Mouse (Mus musculus): Measurements from ENCODE around the gene Tubgcp2.

Tubgcp2 gene

DNA sequence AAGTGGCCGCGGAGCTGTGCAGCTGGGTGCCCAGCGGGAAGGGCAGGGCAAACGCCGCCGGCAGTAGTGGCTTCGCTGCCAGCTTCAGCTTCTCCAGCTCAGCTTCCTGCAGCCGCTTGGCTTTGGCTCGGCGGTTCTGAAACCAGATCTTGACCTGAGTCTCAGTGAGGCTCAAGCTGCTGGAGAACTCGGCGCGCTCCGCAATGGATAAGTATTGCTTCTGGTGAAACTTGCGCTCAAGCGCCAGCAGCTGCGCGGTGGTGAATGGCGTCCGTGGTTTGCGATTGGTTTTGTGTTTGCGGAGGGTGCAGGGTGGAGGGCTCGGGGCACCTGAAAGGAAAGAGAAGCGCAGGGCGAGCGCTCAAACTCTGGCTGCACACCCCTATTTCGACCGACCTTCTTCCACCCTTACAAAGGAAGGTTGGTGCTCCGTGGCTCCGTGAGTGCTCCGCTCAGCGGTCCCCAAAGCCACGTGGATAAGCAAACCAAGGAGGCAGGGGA is 11.4 kb upstream of the Tubgcp2 start:
- DNase-seq (ENCODE audit: extremely low spot score, low read depth, low spot score) = no peak

DNA sequence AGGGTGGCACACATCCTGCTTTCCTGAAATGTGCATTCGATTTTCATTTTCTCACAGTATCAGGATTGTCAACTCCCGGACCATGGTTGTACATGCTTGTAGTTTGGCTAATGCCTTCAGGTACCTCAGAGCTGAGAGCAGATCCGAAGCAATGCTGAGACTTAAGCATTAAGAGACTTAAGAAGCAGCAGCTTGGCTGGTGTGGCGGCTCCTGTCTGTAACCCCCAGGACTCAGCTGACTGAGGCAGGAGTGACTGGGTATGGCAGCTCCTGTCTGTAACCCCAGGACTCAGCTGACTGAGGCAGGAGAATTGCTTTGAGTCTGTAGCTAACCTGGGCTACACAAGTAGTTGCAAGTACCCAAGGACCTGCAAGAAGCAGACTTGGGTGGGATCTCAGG is 9.1 kb upstream of the Tubgcp2 start:
- DNase-seq (ENCODE audit: extremely low spot score, low read depth, low spot score) = no peak

DNA sequence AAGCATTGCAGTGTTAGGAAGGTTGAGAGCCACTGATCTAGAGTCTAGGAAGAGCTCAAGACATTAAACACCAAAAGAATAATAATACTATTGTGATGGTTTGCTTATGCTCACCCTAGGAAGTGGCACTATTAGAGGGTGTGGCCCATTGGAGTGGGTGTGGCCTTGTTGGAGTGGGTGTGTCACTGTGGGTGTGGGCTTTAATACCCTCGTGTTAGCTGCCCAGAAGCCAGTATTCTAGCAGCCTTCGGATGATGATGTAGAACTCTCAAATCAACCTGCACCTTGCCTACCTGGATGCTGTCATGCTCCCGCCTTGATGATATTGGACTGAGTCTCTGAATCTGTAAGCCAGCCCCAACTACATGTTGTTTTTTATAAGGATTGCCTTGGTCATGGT is 6.3 kb upstream of the Tubgcp2 start:
- no peak for DNase-seq (ENCODE audit: extremely low spot score, low read depth, low spot score)

DNA sequence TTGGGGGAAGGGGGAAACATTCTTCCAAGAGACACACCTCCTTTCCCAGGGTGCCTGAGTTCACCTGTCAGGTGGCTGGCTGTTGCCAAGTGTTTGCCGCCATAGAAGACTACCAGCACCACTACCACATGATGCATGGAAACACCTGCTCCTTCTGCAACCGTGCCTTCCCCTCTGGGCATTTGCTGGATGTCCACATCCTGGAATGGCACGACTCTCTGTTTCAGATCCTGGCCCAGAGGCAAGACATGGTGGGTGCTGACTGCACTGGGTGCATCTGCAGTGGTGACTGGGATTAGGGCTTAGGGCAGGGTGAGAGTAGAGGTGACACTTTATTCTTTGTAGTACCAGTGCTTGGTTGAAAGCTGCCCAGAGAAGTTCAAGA is 694 bp upstream of the Tubgcp2 start:
- DNase-seq (ENCODE audit: extremely low spot score, low read depth, low spot score) = no peak

DNA sequence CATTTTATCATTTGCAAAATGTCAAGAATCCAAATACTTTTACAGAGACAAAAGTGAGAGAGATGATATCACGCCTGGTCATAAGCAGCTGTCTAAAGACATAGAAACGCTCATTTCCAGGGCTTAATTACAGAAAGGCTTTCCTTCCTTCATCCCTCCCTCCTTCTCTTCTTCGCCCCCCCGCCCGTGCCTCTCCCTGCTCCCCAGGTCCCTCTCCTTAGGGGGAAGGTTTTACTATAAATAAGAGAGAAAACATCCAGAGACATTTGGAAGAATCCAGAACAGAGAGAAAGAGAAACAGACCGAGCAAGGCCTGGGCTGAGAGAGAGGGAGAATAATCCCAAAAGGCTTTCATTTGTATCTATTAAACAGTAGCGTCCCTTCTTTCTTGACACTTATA is 1.0 kb downstream of the Tubgcp2 start:
- no peak for DNase-seq (ENCODE audit: extremely low spot score, low read depth, low spot score)

DNA sequence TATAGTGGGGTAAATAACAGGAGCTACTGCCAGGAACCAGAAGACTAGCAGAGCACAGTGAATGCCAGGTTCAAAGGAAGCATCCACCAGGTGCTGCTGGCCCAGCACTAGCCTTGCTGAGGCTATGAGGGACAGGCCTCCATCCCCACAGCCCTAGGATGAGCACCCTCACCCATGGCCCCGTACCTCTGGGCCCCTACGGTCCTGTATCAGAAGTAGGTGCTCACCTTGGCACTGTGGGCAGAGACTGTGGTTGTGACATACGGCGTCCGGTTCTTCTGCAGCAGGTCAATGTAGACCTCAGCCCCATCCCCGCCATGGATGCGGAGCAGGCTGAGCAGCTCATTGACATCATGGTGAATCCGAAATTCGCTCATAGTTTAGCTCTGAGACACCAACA is 3.1 kb downstream of the Tubgcp2 start:
- no peak for DNase-seq (ENCODE audit: extremely low spot score, low read depth, low spot score)

DNA sequence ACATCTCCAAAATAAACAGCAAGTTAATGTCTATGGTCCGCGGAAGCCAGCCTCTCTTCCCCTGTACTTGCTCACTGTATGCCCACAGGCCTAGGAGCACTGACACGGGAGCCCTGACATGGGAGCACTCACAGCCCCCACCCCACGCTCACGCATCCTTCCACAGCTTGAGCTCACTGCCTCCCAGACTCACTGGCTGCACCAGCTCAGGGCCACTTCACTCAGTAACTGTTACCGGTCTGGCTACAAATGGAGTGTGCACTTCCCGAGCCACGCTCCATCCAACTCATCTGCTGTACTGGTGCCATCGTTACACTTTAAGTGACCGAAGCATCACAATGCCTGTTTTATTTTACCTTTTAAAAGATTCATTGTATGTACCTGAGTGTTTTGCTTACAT is 4.1 kb downstream of the Tubgcp2 start:
- DNase-seq (ENCODE audit: extremely low spot score, low read depth, low spot score) = no peak

DNA sequence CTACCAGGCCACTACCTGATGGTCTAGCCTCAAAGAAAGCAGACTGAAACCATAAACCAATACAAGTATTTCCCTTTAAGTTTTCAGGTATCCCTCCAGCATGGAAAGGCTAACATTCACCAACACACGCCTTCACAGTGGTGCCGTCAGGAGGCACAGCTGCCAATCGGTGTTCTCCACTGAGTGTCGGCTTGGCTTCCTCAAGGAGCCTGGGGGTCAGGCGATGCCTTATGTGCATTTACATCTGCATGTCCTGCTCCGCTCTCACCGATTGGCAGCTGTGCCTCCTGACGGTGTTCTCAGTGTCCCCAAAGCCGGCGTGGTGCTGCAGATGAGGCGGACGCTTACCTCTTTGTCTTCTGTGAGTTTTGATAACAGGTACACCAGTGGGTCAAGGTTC is 4.7 kb downstream of the Tubgcp2 start:
- DNase-seq (ENCODE audit: extremely low spot score, low read depth, low spot score) = no peak

DNA sequence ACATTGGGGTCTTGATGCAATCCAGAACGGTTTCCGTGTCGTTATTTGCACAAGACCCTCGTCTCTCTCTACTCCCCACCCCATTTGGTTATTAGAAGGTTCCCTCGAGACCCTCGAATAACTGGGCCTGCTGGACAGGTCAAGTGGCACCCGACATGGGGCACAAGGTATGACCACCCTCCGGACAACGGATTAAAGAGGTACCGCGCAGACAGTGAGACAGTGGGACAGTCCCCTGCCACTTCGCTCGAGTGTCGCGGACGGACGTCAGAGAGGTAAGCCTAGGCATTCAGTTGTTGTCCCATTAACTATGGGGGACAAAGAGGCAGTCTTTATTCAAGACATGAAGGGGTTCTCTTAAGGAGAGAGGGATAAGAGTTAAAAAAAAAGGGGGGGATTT is 25.1 kb downstream of the Tubgcp2 start:
- no peak for DNase-seq (ENCODE audit: extremely low spot score, low read depth, low spot score)

DNA sequence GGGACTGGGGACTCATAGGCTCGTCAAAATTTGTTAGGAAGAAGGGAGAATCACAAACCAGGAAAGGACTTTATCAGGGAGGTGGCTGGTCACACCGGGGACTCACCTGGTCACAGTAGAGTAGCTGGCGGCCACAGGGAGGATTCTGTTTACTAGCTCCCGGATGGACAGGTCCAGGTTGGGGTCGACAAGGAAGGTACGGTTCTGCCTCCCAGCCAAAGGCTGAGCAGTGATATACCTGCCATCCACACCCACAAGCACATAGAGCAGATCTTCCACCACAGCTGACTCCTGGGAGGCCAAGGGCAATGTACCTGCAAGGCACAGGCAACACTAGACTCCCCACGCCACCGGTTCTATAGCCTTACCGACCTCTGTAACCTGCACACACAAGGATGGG is 28.7 kb downstream of the Tubgcp2 start:
- DNase-seq (ENCODE audit: extremely low spot score, low read depth, low spot score) = no peak

DNA sequence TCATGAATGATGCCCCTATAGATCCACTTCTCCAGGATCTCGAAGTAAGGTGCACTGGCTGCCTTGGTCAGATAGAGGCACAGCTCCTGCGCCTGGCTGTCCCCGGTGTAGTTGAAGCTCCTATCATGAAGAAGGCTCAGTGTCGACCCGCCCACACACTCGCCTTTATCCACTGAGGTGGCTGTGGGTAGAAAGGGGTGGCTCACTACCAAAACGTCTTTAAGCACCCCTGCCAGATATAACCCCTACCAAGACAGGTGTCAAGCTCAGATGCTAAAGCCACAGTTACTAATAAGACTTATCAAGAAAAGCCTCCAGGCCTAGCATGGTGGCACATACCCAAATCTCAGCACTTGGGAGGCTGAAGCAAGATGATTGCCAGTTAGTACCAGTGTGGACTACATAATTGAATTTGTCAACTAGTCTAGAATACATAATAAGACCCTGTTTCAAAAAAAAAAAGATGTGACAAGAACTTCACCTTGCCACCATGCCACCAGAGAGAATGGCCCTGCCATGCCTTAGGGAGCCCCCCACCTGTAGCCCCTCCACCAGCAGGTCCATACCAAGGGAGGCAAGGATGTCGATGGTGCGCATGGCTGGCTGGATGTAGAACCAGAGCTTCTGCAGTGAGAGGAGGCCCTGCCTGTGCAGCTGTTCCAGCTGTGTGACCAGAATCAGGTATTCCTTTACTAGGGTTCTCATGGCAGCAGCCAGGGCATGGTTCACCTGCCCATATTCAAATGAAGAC is 29.4 kb downstream of the Tubgcp2 start:
- DNase-seq (ENCODE audit: extremely low spot score, low read depth, low spot score) = no peak

DNA sequence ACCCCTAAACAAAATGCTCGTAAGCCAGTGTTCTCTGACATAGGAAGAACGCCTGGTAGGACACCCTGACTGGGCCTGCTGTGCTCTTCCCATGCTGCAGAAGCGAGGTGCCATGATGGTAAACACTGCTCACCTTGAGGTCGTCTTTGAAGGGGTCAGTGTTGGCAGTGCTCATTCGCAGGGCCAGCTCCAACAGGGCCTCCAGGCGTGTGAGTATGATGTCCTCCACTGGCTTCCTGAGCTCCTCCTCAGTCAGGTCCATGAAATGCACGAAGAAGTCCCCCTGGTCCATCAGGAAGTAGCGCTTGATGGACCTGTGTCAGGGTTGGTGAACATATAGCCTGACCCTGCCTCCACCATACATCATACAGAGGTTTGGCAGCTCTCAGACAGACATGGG is 31.8 kb downstream of the Tubgcp2 start:
- no peak for DNase-seq (ENCODE audit: extremely low spot score, low read depth, low spot score)

DNA sequence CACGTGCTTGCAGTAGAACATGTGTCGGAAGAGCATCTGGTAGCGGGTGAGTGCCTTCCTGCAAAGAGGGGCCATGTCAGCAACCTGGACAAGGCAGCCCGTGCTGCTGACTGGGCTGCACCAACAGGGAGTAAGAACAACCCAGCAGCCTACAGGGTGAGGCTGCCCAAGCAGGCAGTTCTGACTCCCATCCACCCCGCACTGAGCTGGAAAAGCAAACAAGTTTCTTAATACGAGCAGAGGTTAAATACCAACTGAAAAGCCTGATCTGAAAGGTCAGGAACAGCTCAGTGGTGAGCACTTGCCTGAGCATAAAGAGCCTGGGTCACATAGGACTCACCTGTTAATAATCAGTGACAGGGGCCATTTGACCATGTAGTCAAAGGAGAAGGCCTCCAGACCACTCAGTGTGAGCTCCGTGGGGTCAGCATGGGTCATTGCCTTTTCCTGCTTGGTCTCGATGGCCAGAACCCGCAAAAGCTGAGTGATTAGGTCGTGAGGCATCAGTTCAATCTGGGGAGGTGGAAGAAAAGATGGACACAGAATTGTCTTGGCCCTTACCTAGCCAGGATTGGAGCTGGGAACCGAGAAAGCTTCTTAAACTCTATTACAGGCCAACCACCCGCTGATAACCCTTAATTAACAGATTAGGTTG is 35.3 kb downstream of the Tubgcp2 start:
- DNase-seq (ENCODE audit: extremely low spot score, low read depth, low spot score) = no peak

DNA sequence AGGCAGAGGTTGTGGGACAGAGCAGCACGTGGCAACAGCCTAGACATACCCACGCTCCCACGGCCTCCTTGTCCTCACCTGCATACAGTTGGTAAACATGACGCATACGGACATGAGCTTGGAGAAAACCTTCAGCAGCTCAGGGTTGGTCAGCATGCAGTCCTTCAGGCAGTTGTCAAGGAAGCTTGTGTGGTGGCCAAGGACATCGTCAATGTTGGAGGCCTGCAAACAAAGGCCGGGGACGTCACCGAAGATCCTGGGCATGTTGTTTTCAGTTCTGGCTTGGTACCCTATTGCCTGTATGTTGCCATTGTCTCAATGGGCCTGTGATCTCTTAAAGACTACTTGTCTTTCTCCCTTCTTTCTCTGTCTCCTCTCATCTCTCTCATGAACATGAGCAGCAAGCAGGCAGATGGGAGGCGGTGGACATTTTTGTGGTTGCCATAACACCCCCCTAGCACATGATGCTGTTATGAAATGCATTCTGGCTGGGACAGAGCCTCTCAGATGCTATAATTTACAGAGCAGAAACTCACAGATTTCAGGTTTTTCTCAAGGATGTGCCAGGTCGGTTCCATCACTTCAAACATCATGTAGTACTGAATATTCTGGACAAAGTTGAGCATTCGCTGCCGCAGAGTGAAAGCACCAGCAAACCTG is 37.6 kb downstream of the Tubgcp2 start:
- no peak for DNase-seq (ENCODE audit: extremely low spot score, low read depth, low spot score)

DNA sequence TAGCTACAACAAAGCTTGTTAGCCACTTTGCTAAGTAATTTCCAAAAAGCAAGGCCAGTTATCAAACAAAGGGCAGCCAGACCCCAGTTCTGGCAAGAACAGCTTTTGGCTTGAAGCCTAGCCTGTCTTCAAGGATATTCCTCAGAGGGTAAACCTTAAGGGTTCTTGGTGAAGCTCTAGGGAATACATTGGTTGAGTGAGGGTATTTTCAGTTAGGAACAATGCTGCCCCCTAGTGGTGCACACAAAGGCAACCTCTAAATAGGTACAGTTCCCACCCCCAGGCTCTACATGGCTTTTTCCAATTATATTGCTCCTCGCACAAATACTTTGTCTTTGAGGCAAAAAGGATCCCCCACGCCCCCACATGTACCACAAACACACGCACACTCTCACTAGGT is 41.8 kb downstream of the Tubgcp2 start:
- peak; percentile 54 for DNase-seq (ENCODE audit: extremely low spot score, low read depth, low spot score)

DNA sequence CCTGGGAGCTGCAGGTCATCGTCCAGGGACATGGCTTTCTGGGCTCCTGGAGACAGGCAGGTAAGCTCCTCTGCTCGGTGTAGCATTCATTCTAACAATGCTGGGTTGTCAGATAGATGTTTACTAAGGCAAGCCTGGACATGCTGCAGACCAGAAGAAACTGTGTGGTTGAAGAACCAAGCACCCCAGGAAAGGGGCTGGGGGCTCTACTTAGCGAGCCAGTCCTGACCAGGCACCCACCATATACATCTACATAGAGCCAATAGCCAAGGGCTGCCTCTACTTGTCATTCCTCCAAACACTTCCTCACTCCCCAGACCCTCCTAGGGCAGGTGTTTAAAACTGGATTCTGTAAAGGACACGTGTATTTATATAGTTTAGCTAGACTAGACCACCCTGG is 42.3 kb downstream of the Tubgcp2 start:
- no peak for DNase-seq (ENCODE audit: extremely low spot score, low read depth, low spot score)

DNA sequence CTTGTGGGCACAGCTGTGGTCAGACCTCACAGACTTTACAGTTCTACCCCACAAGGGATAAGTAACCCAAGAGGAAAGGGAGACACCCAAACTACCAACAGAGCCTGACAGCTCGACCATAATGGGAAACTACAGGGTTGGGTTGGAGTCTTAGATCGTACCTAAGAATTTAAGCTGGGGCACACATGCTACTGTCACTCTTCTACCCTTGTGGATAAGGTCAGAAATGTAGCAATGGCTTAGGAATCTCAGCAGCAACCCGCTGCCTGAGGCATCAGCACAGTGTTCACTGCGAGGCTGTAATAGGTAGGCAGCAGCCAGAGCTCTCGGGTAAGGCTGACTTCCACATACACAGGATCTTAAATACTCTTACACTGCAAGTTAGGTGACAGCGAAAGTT is 42.9 kb downstream of the Tubgcp2 start:
- DNase-seq (ENCODE audit: extremely low spot score, low read depth, low spot score) = no peak

DNA sequence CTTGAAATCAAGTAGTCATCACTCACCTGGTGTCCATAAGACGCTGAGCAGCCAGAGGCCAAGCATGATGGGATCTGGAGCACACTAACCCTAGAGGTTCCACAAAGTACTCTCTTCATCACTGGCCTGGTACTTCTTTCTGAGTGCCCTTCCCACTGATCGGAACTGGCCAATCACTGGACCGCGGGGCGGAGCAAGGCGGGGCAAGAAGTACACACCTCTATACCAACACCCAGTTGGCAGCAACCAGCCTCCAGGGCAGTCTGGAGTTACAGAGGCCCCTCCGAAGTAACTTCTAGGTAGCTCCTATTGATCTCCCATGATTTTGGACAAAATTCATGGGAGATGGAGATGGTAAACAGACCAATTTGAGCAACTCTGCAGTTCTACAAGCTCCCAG is 44.1 kb downstream of the Tubgcp2 start, which contains the start of gene Adam8:
TSS of gene Adam8 (minus strand) at position 157 of the 400 bp plus-strand sequence.
- DNase-seq (ENCODE audit: extremely low spot score, low read depth, low spot score) = no peak

DNA sequence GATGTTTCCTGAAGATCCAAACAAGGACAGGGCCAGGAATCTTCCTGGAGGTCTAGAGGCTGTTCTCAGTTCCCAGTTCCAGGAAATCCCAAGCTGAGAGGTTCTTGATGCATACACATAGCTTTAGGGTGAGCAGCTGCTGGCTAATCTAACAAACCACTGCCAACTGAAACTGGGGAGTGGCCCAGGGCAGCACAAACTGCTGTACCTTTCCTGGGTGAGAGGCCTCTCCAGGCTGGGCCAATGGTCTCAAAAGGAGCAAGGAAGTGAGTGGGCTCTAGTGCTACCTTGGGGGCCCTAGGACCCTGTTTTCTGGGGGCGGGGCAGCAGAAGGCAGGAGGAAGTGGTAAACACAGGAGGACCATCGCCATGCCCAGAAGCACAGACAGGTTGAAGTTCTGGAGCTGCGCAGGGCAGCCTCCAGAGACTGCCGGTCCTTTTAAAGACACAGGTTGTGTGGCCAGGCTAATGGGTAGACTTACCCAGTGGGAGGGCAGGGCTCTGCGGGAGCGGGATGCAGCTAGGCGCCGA is 45.5 kb downstream of the Tubgcp2 start:
- DNase-seq (ENCODE audit: extremely low spot score, low read depth, low spot score) = no peak

DNA sequence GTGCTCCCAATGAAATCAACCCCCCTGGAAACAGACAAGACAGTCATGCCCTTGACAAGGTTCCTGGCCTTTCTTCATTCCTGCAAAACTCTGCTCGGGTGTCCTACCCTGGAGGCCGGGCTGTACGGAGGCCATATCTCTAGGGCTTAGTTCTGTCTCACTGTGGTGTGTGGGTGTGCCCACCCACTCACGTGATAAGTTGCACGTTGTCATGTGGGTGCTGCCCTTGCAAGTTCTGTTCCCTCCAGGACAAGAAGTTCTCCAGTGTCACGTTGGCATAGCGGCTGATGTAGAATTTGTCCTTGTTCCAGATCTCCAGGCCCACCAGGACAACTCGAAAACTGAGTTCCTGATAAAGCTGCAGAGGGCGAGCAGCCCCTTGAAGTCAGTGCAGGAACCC is 48.2 kb downstream of the Tubgcp2 start:
- DNase-seq (ENCODE audit: extremely low spot score, low read depth, low spot score) = no peak

DNA sequence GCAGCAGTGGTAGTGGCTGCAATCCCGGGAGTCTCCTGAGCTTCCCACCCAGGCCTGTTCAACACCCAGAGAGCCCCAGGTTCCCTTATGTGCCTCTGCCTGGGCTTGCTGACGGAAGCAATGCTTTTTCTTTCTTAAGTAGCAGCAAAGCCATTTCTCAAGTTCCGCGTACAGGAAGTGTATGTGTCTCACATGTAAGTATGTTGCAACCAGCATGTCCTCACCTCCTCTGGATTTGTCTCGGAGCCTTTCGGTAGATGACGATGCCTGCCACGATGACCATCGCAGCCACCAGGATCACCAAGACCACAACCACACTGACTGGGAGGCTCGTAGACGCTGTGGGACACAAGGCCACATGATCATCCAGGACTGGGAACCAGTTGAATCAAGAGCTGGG is 52.0 kb downstream of the Tubgcp2 start:
- DNase-seq (ENCODE audit: extremely low spot score, low read depth, low spot score) = no peak

DNA sequence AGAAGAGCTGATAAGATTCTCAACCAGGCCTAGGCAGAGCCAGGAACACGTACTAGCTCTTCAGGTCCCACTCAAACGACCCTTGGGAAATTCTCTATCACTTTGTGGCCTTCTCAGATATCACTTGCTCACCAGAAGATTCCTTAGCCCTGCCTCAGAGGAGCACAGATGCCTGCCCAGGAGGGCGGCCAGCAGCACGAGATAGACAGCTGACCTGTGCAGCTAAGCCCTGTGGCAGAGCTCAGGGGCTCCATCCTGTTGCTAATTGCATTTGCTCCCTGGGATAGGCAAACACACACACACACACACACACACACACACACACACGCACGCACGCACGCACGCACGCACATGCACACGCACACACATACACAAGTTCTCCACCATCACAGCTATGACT is 54.4 kb downstream of the Tubgcp2 start:
- DNase-seq (ENCODE audit: extremely low spot score, low read depth, low spot score) = no peak

Measured in hindlimb bud, embryonic 11.5 days (tissue).